Mouse (Mus musculus) embryonic fibroblast, embryonic 13.5 days (primary cell): Measurements from ENCODE around the gene Pik3c2b.

Source experiments
- CTCF ChIP-seq: IDR thresholded peaks from 2 replicates; pipeline ENCODE4 v1.5.1; 2011; ENCODE audit warnings: mild to moderate bottlenecking, control low read depth, low read length, moderate library complexity, borderline replicate concordance; ENCODE audit not compliant: insufficient read depth
- POLR2A ChIP-seq: IDR thresholded peaks from 2 replicates; pipeline ENCODE4 v1.6.1; 2011; ENCODE audit warnings: low read depth, mild to moderate bottlenecking, control low read depth, low read length, moderate library complexity

- TF ChIP-seq POLR2A (peak; percentile 23; the same call in 1 of the 2 replicates), CTCF (no peak)
These were observed 12.0 kb upstream of the Pik3c2b start for GRCm38 (mm10) chr1:133033316-133034090.
